Mouse (Mus musculus): ENCODE results near the gene Sema4b. TPM values are rescaled to one million over a fixed set of nuclear protein-coding genes. Genes with fewer than 3 reads are reported as not detected.

Gene Sema4b
- polyA plus RNA-seq, 1 experiment from 2014 or later = 25.7 TPM

GRCm38 (mm10) chr7:80192226-80193061 lies 5.8 kb downstream of the Sema4b start:
- H3K9me3 ChIP-seq (ENCODE audit: control insufficient read depth, low read length) = no peaks in the 10 kb centered on the region
- H3K9ac ChIP-seq (replicated peaks; ENCODE audit: low read depth, low read length) = no peak overlapping the region
- peak overlapping the region; percentile 35 for H3K4me2 ChIP-seq (ENCODE audit: low read depth, low read length)
- no peak overlapping the region for H3K4me3 ChIP-seq (ENCODE audit: low read depth, low read length)
- H3K27me3 ChIP-seq (ENCODE audit: control insufficient read depth, insufficient read depth, low read length) = no peaks in the 10 kb centered on the region
- H3K4me1 ChIP-seq (ENCODE audit: control insufficient read depth, insufficient read depth, low read length) = peaks cover 46% of the 10 kb centered on the region
- peak overlapping the region; percentile 71 for H3K27ac ChIP-seq (ENCODE audit: low read depth, low read length)
- no peaks in the 10 kb centered on the region for H3K36me3 ChIP-seq (ENCODE audit: control insufficient read depth, insufficient read depth, low read length)
- ATAC-seq (ENCODE audit: low read depth) = peak; percentile 84
- 12% methylated on average over 15 of the region's 16 CpGs for WGBS

- no peaks in the 10 kb centered on the region for H3K9me3 ChIP-seq (ENCODE audit: control insufficient read depth, low read length)
- H3K36me3 ChIP-seq (ENCODE audit: control insufficient read depth, insufficient read depth, low read length) = no peaks in the 10 kb centered on the region
- peaks cover 38% of the 10 kb centered on the region for H3K4me1 ChIP-seq (ENCODE audit: control insufficient read depth, insufficient read depth, low read length)
- peak overlapping the region; percentile 11; the same call in 1 of the 2 replicates for H3K4me2 ChIP-seq (ENCODE audit: low read depth, low read length)
- H3K27me3 ChIP-seq (ENCODE audit: control insufficient read depth, insufficient read depth, low read length) = no peaks in the 10 kb centered on the region
- 43% methylated on average over 13 of the region's 13 CpGs for WGBS
- H3K27ac ChIP-seq (ENCODE audit: low read depth, low read length) = peak overlapping the region; percentile 72
- H3K4me3 ChIP-seq (ENCODE audit: low read depth, low read length) = no peak overlapping the region
- no peak overlapping the region for H3K9ac ChIP-seq (replicated peaks; ENCODE audit: low read depth, low read length)
- no peak for ATAC-seq (ENCODE audit: low read depth)
Observed at GRCm38 (mm10) chr7:80193941-80194739, 7.5 kb downstream of the Sema4b start.

- no peaks in the 10 kb centered on the region for H3K9me3 ChIP-seq (ENCODE audit: control insufficient read depth, low read length)
- H3K27ac ChIP-seq (ENCODE audit: low read depth, low read length) = no peak overlapping the region
- no peak overlapping the region for H3K4me3 ChIP-seq (ENCODE audit: low read depth, low read length)
- no peak overlapping the region for H3K4me2 ChIP-seq (ENCODE audit: low read depth, low read length)
- H3K4me1 ChIP-seq (ENCODE audit: control insufficient read depth, insufficient read depth, low read length) = peaks cover 45% of the 10 kb centered on the region
- no peak for ATAC-seq (ENCODE audit: low read depth)
- 93% methylated on average over 5 of the region's 5 CpGs for WGBS
- H3K36me3 ChIP-seq (ENCODE audit: control insufficient read depth, insufficient read depth, low read length) = no peaks in the 10 kb centered on the region
- H3K27me3 ChIP-seq (ENCODE audit: control insufficient read depth, insufficient read depth, low read length) = no peaks in the 10 kb centered on the region
- no peak overlapping the region for H3K9ac ChIP-seq (replicated peaks; ENCODE audit: low read depth, low read length)
Observed at GRCm38 (mm10) chr7:80195146-80195545, 8.5 kb downstream of the Sema4b start.

GRCm38 (mm10) chr7:80195576-80196263 lies 9.1 kb downstream of the Sema4b start:
- ATAC-seq (ENCODE audit: low read depth) = no peak
- Histone ChIP-seq H3K4me2 (ENCODE audit: low read depth, low read length) (no peak overlapping the region), H3K36me3 (ENCODE audit: control insufficient read depth, insufficient read depth, low read length) (no peaks in the 10 kb centered on the region), H3K9ac (replicated peaks; ENCODE audit: low read depth, low read length) (no peak overlapping the region), H3K27ac (ENCODE audit: low read depth, low read length) (no peak overlapping the region), H3K9me3 (ENCODE audit: control insufficient read depth, low read length) (no peaks in the 10 kb centered on the region), H3K4me1 (ENCODE audit: control insufficient read depth, insufficient read depth, low read length) (peaks cover 49% of the 10 kb centered on the region), H3K27me3 (ENCODE audit: control insufficient read depth, insufficient read depth, low read length) (no peaks in the 10 kb centered on the region), H3K4me3 (ENCODE audit: low read depth, low read length) (no peak overlapping the region)
- WGBS = 84% methylated on average over 10 of the region's 11 CpGs

GRCm38 (mm10) chr7:80197371-80197770 lies 10.7 kb downstream of the Sema4b start:
- ATAC-seq (ENCODE audit: low read depth) = no peak
- Histone ChIP-seq H3K36me3 (ENCODE audit: control insufficient read depth, insufficient read depth, low read length) (no peaks in the 10 kb centered on the region), H3K4me2 (ENCODE audit: low read depth, low read length) (peak overlapping the region; percentile 65), H3K9me3 (ENCODE audit: control insufficient read depth, low read length) (no peaks in the 10 kb centered on the region), H3K4me1 (ENCODE audit: control insufficient read depth, insufficient read depth, low read length) (peaks cover 55% of the 10 kb centered on the region), H3K27me3 (ENCODE audit: control insufficient read depth, insufficient read depth, low read length) (no peaks in the 10 kb centered on the region), H3K4me3 (ENCODE audit: low read depth, low read length) (peak overlapping the region; percentile 69), H3K27ac (ENCODE audit: low read depth, low read length) (peak overlapping the region; percentile 93), H3K9ac (replicated peaks; ENCODE audit: low read depth, low read length) (peak overlapping the region; percentile 77)
- WGBS = 9% methylated on average over 4 of the region's 4 CpGs

- peak; percentile 89 for ATAC-seq (ENCODE audit: low read depth)
- Histone ChIP-seq H3K4me2 (ENCODE audit: low read depth, low read length) (peak overlapping the region; percentile 65), H3K4me1 (ENCODE audit: control insufficient read depth, insufficient read depth, low read length) (peaks cover 57% of the 10 kb centered on the region), H3K36me3 (ENCODE audit: control insufficient read depth, insufficient read depth, low read length) (no peaks in the 10 kb centered on the region), H3K4me3 (ENCODE audit: low read depth, low read length) (peak overlapping the region; percentile 69), H3K27me3 (ENCODE audit: control insufficient read depth, insufficient read depth, low read length) (no peaks in the 10 kb centered on the region), H3K9me3 (ENCODE audit: control insufficient read depth, low read length) (no peaks in the 10 kb centered on the region), H3K9ac (replicated peaks; ENCODE audit: low read depth, low read length) (peak overlapping the region; percentile 77), H3K27ac (ENCODE audit: low read depth, low read length) (peak overlapping the region; percentile 93)
- under 1% methylated on average over 55 of the region's 74 CpGs for WGBS
Observed at GRCm38 (mm10) chr7:80197941-80198778, 11.5 kb downstream of the Sema4b start.

GRCm38 (mm10) chr7:80198863-80199262 lies 12.2 kb downstream of the Sema4b start:
- ATAC-seq (ENCODE audit: low read depth) = 0 out of 2 replicates have a peak, but pooled peaks have one; percentile 0
- 2% methylated on average over 11 of the region's 11 CpGs for WGBS

GRCm38 (mm10) chr7:80199286-80199685 lies 12.6 kb downstream of the Sema4b start:
- Histone ChIP-seq H3K36me3 (ENCODE audit: control insufficient read depth, insufficient read depth, low read length) (no peaks in the 10 kb centered on the region), H3K4me2 (ENCODE audit: low read depth, low read length) (peak overlapping the region; percentile 65), H3K27ac (ENCODE audit: low read depth, low read length) (peak overlapping the region; percentile 93), H3K27me3 (ENCODE audit: control insufficient read depth, insufficient read depth, low read length) (no peaks in the 10 kb centered on the region), H3K9me3 (ENCODE audit: control insufficient read depth, low read length) (no peaks in the 10 kb centered on the region), H3K9ac (replicated peaks; ENCODE audit: low read depth, low read length) (peak overlapping the region; percentile 77), H3K4me3 (ENCODE audit: low read depth, low read length) (peak overlapping the region; percentile 69), H3K4me1 (ENCODE audit: control insufficient read depth, insufficient read depth, low read length) (peaks cover 54% of the 10 kb centered on the region)
- WGBS = 26% methylated on average over 6 of the region's 6 CpGs
- ATAC-seq (ENCODE audit: low read depth) = no peak

More at GRCm38 (mm10) chr7:80198863-80199262, 12.2 kb downstream of the Sema4b start:
- peak overlapping the region; percentile 77 for H3K9ac ChIP-seq (replicated peaks; ENCODE audit: low read depth, low read length)
- H3K4me1 ChIP-seq (ENCODE audit: control insufficient read depth, insufficient read depth, low read length) = peaks cover 58% of the 10 kb centered on the region
- H3K27ac ChIP-seq (ENCODE audit: low read depth, low read length) = peak overlapping the region; percentile 93
- no peaks in the 10 kb centered on the region for H3K36me3 ChIP-seq (ENCODE audit: control insufficient read depth, insufficient read depth, low read length)
- no peaks in the 10 kb centered on the region for H3K9me3 ChIP-seq (ENCODE audit: control insufficient read depth, low read length)
- H3K4me2 ChIP-seq (ENCODE audit: low read depth, low read length) = peak overlapping the region; percentile 65
- H3K27me3 ChIP-seq (ENCODE audit: control insufficient read depth, insufficient read depth, low read length) = no peaks in the 10 kb centered on the region
- peak overlapping the region; percentile 69 for H3K4me3 ChIP-seq (ENCODE audit: low read depth, low read length)
